Mouse (Mus musculus) liver, embryonic 11.5 days (tissue): ENCODE measurements around the gene Tgfbr2. TPM values are rescaled to one million over a fixed set of nuclear protein-coding genes. Genes with fewer than 3 reads are reported as not detected.
"Not testable (repeated sequence)": the region's sequence is repeated elsewhere in the genome, so short reads cannot be mapped to it uniquely, and the experiment has no call there.

Experiments
- ATAC-seq: fragments of 200-750 bp; cut with Nextera tagmentation; replicated peaks from 2 replicates; pipeline ENCODE4 v1.8.0; 2017; ENCODE audit warnings: moderate number of reproducible peaks, mild to moderate bottlenecking, moderate TSS enrichment, moderate library complexity; ENCODE audit not compliant: low FRiP score
- DNase-seq: peaks from one replicate; pipeline ENCODE4 v3.0.0-alpha.2; 2017; ENCODE audit warnings: low spot score
- H3K27ac ChIP-seq: fragments of 300-500 bp; sonication (generic); 2 replicates; pipeline ENCODE4 v1.5.1; 2014; ENCODE audit warnings: mild to moderate bottlenecking, low read depth, low read length, control low read depth
- H3K27me3 ChIP-seq: fragments of 300-500 bp; sonication (generic); replicated peaks from 2 replicates; pipeline ENCODE4 v1.6.1; 2014; ENCODE audit warnings: low read length, mixed read lengths; ENCODE audit not compliant: control insufficient read depth, insufficient read depth
- H3K36me3 ChIP-seq: fragments of 300-500 bp; sonication (generic); 2 replicates; pipeline ENCODE4 v1.6.1; 2014; ENCODE audit warnings: mild to moderate bottlenecking, low read length, moderate library complexity, mixed read lengths; ENCODE audit not compliant: control insufficient read depth, insufficient read depth
- H3K4me1 ChIP-seq: fragments of 300-500 bp; sonication (generic); replicated peaks from 2 replicates; pipeline ENCODE4 v1.6.1; 2014; ENCODE audit warnings: low read length, mixed read lengths; ENCODE audit not compliant: control insufficient read depth, insufficient read depth
- H3K4me2 ChIP-seq: fragments of 300-500 bp; sonication (generic); 2 replicates; pipeline ENCODE4 v1.6.1; 2014; ENCODE audit warnings: mild to moderate bottlenecking, control low read depth, moderate library complexity
- H3K4me3 ChIP-seq: fragments of 300-500 bp; sonication (generic); 2 replicates; pipeline ENCODE4 v1.5.1; 2014; ENCODE audit warnings: low read depth, low read length, control low read depth
- H3K9ac ChIP-seq: fragments of 300-500 bp; sonication (generic); 2 replicates; pipeline ENCODE4 v1.6.1; 2014; ENCODE audit warnings: low read depth, low read length, control low read depth
- H3K9me3 ChIP-seq: fragments of 300-500 bp; sonication (generic); 2 replicates; pipeline ENCODE4 v1.6.1; 2016; ENCODE audit warnings: low read length, inconsistent platforms, mixed read lengths; ENCODE audit not compliant: control insufficient read depth
- WGBS: fragments of 180-500 bp; shearing (Covaris S2); extraction: QIAGEN DNeasy Blood & Tissue Kit; methylation state at CpG from one replicate; pipeline ENCODE4 v1.1.7; 2014; 5-methylcytosine and 5-hydroxymethylcytosine counted together
- polyA plus RNA-seq: library from polyadenylated mRNA; unstranded; fragments of >200 nt; fragmentation: Nextera tagmentation; extraction: Ambion mirVana; gene quantifications from 2 replicates; pipeline ENCODE4 v1.2.1, GENCODE M21; 2014

The Tgfbr2 gene
- polyA plus RNA-seq, 1 experiment from 2014 or later: 9.5 TPM

GRCm38 (mm10) chr9:116049985-116050384, 125.2 kb downstream of the Tgfbr2 start:
- Histone ChIP-seq H3K4me1 (no peaks in the 10 kb centered on the region), H3K4me3 (no peak overlapping the region), H3K9me3 (no peaks in the 10 kb centered on the region), H3K4me2 (no peak overlapping the region), H3K9ac (no peak overlapping the region), H3K36me3 (no peaks in the 10 kb centered on the region), H3K27me3 (no peaks in the 10 kb centered on the region), H3K27ac (no peak overlapping the region)
- WGBS: 70% methylated on average over 1 of the region's 1 CpGs
- no peak for ATAC-seq
- no peak for DNase-seq

GRCm38 (mm10) chr9:116041787-116042186, 133.4 kb downstream of the Tgfbr2 start:
- DNase-seq: peak; percentile 69
- Histone ChIP-seq H3K9ac (no peak overlapping the region), H3K4me2 (no peak overlapping the region), H3K27ac (no peak overlapping the region), H3K36me3 (no peaks in the 10 kb centered on the region), H3K4me1 (no peaks in the 10 kb centered on the region), H3K27me3 (no peaks in the 10 kb centered on the region), H3K9me3 (no peaks in the 10 kb centered on the region), H3K4me3 (no peak overlapping the region)
- 21% methylated on average over 3 of the region's 3 CpGs for WGBS
- ATAC-seq: no peak

- Histone ChIP-seq H3K27ac (no peak overlapping the region), H3K4me3 (no peak overlapping the region), H3K27me3 (no peaks in the 10 kb centered on the region), H3K4me2 (no peak overlapping the region), H3K4me1 (no peaks in the 10 kb centered on the region), H3K36me3 (no peaks in the 10 kb centered on the region), H3K9ac (no peak overlapping the region), H3K9me3 (no peaks in the 10 kb centered on the region)
- DNase-seq (no peak), ATAC-seq (no peak)
- 57% methylated on average over 4 of the region's 4 CpGs for WGBS
Measured at GRCm38 (mm10) chr9:116041369-116041768, 133.8 kb downstream of the Tgfbr2 start.

- not testable (repeated sequence) for H3K27ac ChIP-seq, ATAC-seq, H3K9ac ChIP-seq, H3K4me1 ChIP-seq, H3K4me2 ChIP-seq, H3K4me3 ChIP-seq, H3K9me3 ChIP-seq, H3K27me3 ChIP-seq, H3K36me3 ChIP-seq, DNase-seq
- WGBS: 87% methylated on average over 14 of the region's 14 CpGs
Measured at GRCm38 (mm10) chr9:116040852-116041251, 134.3 kb downstream of the Tgfbr2 start.

- DNase-seq (no peak), ATAC-seq (no peak)
- no peak overlapping the region for H3K27ac ChIP-seq
- H3K4me3 ChIP-seq: no peak overlapping the region
- H3K4me1 ChIP-seq: no peaks in the 10 kb centered on the region
- no peaks in the 10 kb centered on the region for H3K36me3 ChIP-seq
- H3K4me2 ChIP-seq: no peak overlapping the region
- H3K27me3 ChIP-seq: no peaks in the 10 kb centered on the region
- no peak overlapping the region for H3K9ac ChIP-seq
- no peaks in the 10 kb centered on the region for H3K9me3 ChIP-seq
- WGBS: 80% methylated on average over 4 of the region's 4 CpGs
Measured at GRCm38 (mm10) chr9:116039981-116040380, 135.2 kb downstream of the Tgfbr2 start.

GRCm38 (mm10) chr9:116038275-116038674, 136.9 kb downstream of the Tgfbr2 start:
- Histone ChIP-seq H3K4me2 (no peak overlapping the region), H3K9me3 (no peaks in the 10 kb centered on the region), H3K4me1 (no peaks in the 10 kb centered on the region), H3K4me3 (no peak overlapping the region), H3K36me3 (no peaks in the 10 kb centered on the region), H3K9ac (no peak overlapping the region), H3K27ac (no peak overlapping the region), H3K27me3 (no peaks in the 10 kb centered on the region)
- 82% methylated on average over 6 of the region's 6 CpGs for WGBS
- ATAC-seq: no peak
- DNase-seq: no peak
